Mouse (Mus musculus) neural tube, embryonic 11.5 days (tissue): ENCODE data around the gene Trpv5. TPM values are rescaled to one million over a fixed set of nuclear protein-coding genes. Genes with fewer than 3 reads are reported as not detected.

Source experiments
- ATAC-seq: fragments of 200-750 bp; cut with Nextera tagmentation; 2 replicates; pipeline ENCODE4 v1.8.0; 2017; ENCODE audit warnings: moderate number of reproducible peaks, mild to moderate bottlenecking, moderate TSS enrichment, moderate library complexity; ENCODE audit not compliant: insufficient read depth, low FRiP score, low TSS enrichment
- DNase-seq: peaks from one replicate; pipeline ENCODE4 v3.0.0-alpha.2; 2015; ENCODE audit warnings: low spot score
- H3K27ac ChIP-seq: fragments of 300-500 bp; sonication (generic); 2 replicates; pipeline ENCODE4 v1.5.1; 2014; ENCODE audit warnings: low read depth, mild to moderate bottlenecking, low read length
- H3K27me3 ChIP-seq: fragments of 300-500 bp; sonication (generic); 2 replicates; pipeline ENCODE4 v1.6.1; 2014; ENCODE audit warnings: mild to moderate bottlenecking, low read length, mixed read lengths; ENCODE audit not compliant: control insufficient read depth, insufficient read depth
- H3K36me3 ChIP-seq: fragments of 300-500 bp; sonication (generic); 2 replicates; pipeline ENCODE4 v1.6.1; 2014; ENCODE audit warnings: mild to moderate bottlenecking, low read length, moderate library complexity, mixed read lengths; ENCODE audit not compliant: control insufficient read depth, insufficient read depth
- H3K4me1 ChIP-seq: fragments of 300-500 bp; sonication (generic); 2 replicates; pipeline ENCODE4 v1.6.1; 2014; ENCODE audit warnings: low read length, mixed read lengths; ENCODE audit not compliant: control insufficient read depth, insufficient read depth
- H3K4me2 ChIP-seq: fragments of 300-500 bp; sonication (generic); 2 replicates; pipeline ENCODE4 v1.6.1; 2014; ENCODE audit warnings: low read depth, mild to moderate bottlenecking, moderate library complexity
- H3K4me3 ChIP-seq: fragments of 300-500 bp; sonication (generic); 2 replicates; pipeline ENCODE4 v1.5.1; 2014; ENCODE audit warnings: low read depth, low read length
- H3K9ac ChIP-seq: fragments of 300-500 bp; sonication (generic); 2 replicates; pipeline ENCODE4 v1.6.1; 2014; ENCODE audit warnings: mild to moderate bottlenecking, low read length
- H3K9me3 ChIP-seq: fragments of 300-500 bp; sonication (generic); 2 replicates; pipeline ENCODE4 v1.6.1; 2016; ENCODE audit warnings: low read length; ENCODE audit not compliant: control insufficient read depth
- WGBS: fragments of 180-500 bp; shearing (Covaris S2); extraction: QIAGEN DNeasy Blood & Tissue Kit; methylation state at CpG from one replicate; pipeline ENCODE4 v1.1.7; 2014; 5-methylcytosine and 5-hydroxymethylcytosine counted together
- polyA plus RNA-seq: library from polyadenylated mRNA; unstranded; fragments of >200 nt; fragmentation: Nextera tagmentation; extraction: Ambion mirVana; gene quantifications from 2 replicates; pipeline ENCODE4 v1.2.1, GENCODE M21; 2014

Gene Trpv5
- not detected in 2 replicates for polyA plus RNA-seq

DNA sequence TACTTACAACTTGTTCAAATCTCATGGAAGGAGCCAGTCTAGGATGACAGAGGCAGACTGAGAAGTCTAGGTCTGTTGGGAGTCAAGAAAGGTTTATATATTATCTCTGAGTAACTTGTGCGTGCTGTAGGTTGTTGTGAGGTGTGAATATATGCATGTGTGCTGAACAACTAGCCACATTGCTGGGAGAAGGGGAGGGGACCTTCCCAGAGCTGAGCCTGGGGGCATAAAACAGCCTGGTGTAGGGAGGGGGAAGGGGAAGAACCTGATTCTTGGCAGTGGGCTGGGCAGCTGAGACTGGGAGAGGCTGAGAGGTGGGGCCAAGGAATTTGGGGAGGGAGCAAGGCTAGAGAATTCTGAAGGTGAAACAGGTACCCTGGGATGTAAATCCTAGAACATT is at the start of gene Trpv5:
Trpv5 (minus strand) TSS at position 101 of the 400 bp plus-strand sequence.
- ATAC-seq (no peak), DNase-seq (no peak)
- no peaks in the 10 kb centered on the region for H3K36me3 ChIP-seq
- no peaks in the 10 kb centered on the region for H3K9me3 ChIP-seq
- no peak within 1 kb of the TSS for H3K27ac ChIP-seq
- no peaks in the 10 kb centered on the region for H3K4me1 ChIP-seq
- H3K9ac ChIP-seq = no peak within 1 kb of the TSS
- H3K4me2 ChIP-seq = no peak within 1 kb of the TSS
- H3K4me3 ChIP-seq = no peak within 1 kb of the TSS
- no peaks in the 10 kb centered on the region for H3K27me3 ChIP-seq
- 77% methylated on average over 1 of the region's 1 CpGs for WGBS

GRCm38 (mm10) chr6:41727989-41728609 is 47.5 kb upstream of the Trpv5 start:
- no peaks in the 10 kb centered on the region for H3K27me3 ChIP-seq
- ATAC-seq (no peak), DNase-seq (no peak)
- H3K27ac ChIP-seq = no peak overlapping the region
- no peak overlapping the region for H3K4me2 ChIP-seq
- H3K4me1 ChIP-seq = no peaks in the 10 kb centered on the region
- H3K9me3 ChIP-seq = no peaks in the 10 kb centered on the region
- no peaks in the 10 kb centered on the region for H3K36me3 ChIP-seq
- H3K4me3 ChIP-seq = no peak overlapping the region
- WGBS = 90% methylated on average over 1 of the region's 1 CpGs
- no peak overlapping the region for H3K9ac ChIP-seq

DNA sequence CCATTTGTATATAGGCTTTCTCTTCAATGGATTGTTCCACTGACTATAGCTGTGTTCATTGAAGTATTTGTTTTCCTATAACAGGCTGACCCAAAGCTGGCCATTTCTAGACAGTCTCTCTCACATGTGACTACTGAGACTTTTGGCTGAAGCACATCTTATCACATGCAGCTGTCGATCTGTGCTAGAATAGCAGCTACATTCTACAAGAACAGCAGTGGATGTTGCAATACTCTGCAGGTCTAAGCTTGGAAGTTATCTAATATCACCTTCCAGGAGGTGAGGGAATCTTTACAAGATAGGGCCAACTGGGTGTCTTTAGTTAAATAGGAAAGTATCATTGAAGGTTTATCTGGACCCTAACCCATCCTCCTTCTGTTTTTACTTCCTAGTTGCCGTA is 40.9 kb upstream of the Trpv5 start:
- Histone ChIP-seq H3K9me3 (no peaks in the 10 kb centered on the region), H3K4me2 (no peak overlapping the region), H3K9ac (no peak overlapping the region), H3K27me3 (no peaks in the 10 kb centered on the region), H3K27ac (no peak overlapping the region), H3K4me3 (no peak overlapping the region), H3K36me3 (no peaks in the 10 kb centered on the region), H3K4me1 (no peaks in the 10 kb centered on the region)
- DNase-seq (no peak), ATAC-seq (no peak)
- WGBS = 91% methylated on average over 2 of the region's 2 CpGs

DNA sequence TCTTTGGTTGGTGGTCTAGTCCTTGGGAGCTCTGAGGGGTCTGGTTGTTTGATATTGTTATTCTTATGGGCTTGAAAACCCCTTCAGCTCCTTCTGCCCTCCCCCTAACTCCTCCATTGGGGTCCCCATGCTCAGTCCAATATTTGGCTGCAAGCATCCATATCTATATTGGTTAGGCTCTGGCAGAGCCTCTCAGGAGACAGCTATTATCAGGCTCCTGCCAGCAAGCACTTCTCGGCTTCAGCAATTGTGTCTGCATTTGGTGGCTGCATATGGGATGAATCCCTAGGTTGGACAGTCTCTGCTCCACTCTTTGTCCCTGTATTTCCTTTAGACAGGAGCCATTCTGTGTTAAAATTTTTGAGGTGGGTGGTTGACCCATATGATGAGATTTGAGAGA is 29.7 kb upstream of the Trpv5 start:
- Histone ChIP-seq H3K4me1 (no peaks in the 10 kb centered on the region), H3K4me2 (no peak overlapping the region), H3K9ac (no peak overlapping the region), H3K9me3 (no peaks in the 10 kb centered on the region), H3K27me3 (no peaks in the 10 kb centered on the region), H3K4me3 (no peak overlapping the region), H3K36me3 (no peaks in the 10 kb centered on the region), H3K27ac (no peak overlapping the region)
- ATAC-seq (no peak), DNase-seq (no peak)
- WGBS = 79% methylated on average over 1 of the region's 1 CpGs

GRCm38 (mm10) chr6:41706275-41706674 is 25.7 kb upstream of the Trpv5 start:
- DNase-seq (no peak), ATAC-seq (no peak)
- H3K9me3 ChIP-seq = no peaks in the 10 kb centered on the region
- no peaks in the 10 kb centered on the region for H3K27me3 ChIP-seq
- H3K4me3 ChIP-seq = no peak overlapping the region
- H3K4me1 ChIP-seq = no peaks in the 10 kb centered on the region
- no peaks in the 10 kb centered on the region for H3K36me3 ChIP-seq
- WGBS = 93% methylated on average over 7 of the region's 7 CpGs
- H3K4me2 ChIP-seq = no peak overlapping the region
- no peak overlapping the region for H3K9ac ChIP-seq
- H3K27ac ChIP-seq = no peak overlapping the region

DNA sequence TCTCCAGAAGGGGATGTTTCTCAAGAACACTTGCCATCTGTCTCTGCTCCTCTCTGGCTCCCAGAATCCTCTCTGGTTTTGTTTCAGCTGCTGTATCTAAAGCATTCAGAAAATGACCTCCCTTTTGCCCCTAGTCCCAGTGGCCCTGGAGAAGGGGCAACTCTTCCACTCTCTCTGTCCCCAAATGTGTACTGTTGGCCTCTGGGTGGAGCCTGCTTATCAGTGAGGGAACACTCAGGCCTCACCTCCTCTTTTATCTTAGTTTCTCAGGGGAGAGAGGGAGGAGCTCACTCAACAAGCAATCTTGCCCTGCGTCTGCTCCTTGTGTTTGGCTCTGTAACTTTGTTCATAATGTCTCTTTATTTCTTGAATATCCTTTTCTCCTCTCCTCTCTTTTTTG is 23.6 kb upstream of the Trpv5 start, which contains the start of gene Kel:
Kel (minus strand) TSS at position 217 of the 400 bp plus-strand sequence.
- DNase-seq = no peak
- no peaks in the 10 kb centered on the region for H3K36me3 ChIP-seq
- H3K27ac ChIP-seq = no peak within 1 kb of the TSS
- ATAC-seq = no peak
- H3K4me3 ChIP-seq = no peak within 1 kb of the TSS
- H3K4me1 ChIP-seq = no peaks in the 10 kb centered on the region
- no peaks in the 10 kb centered on the region for H3K9me3 ChIP-seq
- WGBS = 61% methylated on average over 1 of the region's 1 CpGs
- no peak within 1 kb of the TSS for H3K9ac ChIP-seq
- H3K27me3 ChIP-seq = no peaks in the 10 kb centered on the region
- no peak within 1 kb of the TSS for H3K4me2 ChIP-seq

DNA sequence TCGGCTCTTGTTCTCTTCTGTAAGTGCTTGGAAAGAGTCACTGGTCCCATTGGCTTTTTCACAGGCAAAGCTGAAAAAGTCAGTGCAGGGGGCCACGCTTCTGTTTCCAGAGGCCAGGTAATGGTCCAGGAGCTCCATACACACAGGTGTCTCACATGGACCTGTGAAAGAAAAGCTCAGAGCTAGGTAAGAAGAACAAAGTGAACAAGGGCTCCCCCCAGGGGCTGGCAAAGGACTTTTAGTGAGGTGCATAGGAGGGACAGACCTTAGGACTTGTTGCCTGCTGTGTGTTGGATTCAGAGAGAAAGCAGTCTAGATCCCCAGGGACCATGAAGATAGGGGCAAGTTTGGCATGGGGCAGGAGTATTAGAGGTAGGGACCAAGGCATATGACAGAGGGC is 22.4 kb upstream of the Trpv5 start:
- Histone ChIP-seq H3K27ac (no peak overlapping the region), H3K9me3 (no peaks in the 10 kb centered on the region), H3K9ac (no peak overlapping the region), H3K4me1 (no peaks in the 10 kb centered on the region), H3K4me3 (no peak overlapping the region), H3K27me3 (no peaks in the 10 kb centered on the region), H3K4me2 (no peak overlapping the region), H3K36me3 (no peaks in the 10 kb centered on the region)
- no peak for ATAC-seq
- no peak for DNase-seq
- 87% methylated on average over 2 of the region's 2 CpGs for WGBS

- H3K4me1 ChIP-seq = no peaks in the 10 kb centered on the region
- H3K27ac ChIP-seq = no peak overlapping the region
- DNase-seq (no peak), ATAC-seq (no peak)
- no peaks in the 10 kb centered on the region for H3K36me3 ChIP-seq
- no peak overlapping the region for H3K4me3 ChIP-seq
- no peaks in the 10 kb centered on the region for H3K9me3 ChIP-seq
- WGBS = 88% methylated on average over 1 of the region's 1 CpGs
- H3K9ac ChIP-seq = no peak overlapping the region
- H3K27me3 ChIP-seq = no peaks in the 10 kb centered on the region
- H3K4me2 ChIP-seq = no peak overlapping the region
Measured at GRCm38 (mm10) chr6:41701245-41701644, 20.7 kb upstream of the Trpv5 start.

GRCm38 (mm10) chr6:41694407-41694806 is 13.8 kb upstream of the Trpv5 start:
- no peaks in the 10 kb centered on the region for H3K4me1 ChIP-seq
- H3K36me3 ChIP-seq = no peaks in the 10 kb centered on the region
- H3K9ac ChIP-seq = no peak overlapping the region
- no peaks in the 10 kb centered on the region for H3K27me3 ChIP-seq
- ATAC-seq (no peak), DNase-seq (no peak)
- H3K9me3 ChIP-seq = no peaks in the 10 kb centered on the region
- WGBS = 95% methylated on average over 1 of the region's 1 CpGs
- no peak overlapping the region for H3K27ac ChIP-seq
- no peak overlapping the region for H3K4me3 ChIP-seq
- H3K4me2 ChIP-seq = no peak overlapping the region
